Mouse (Mus musculus): Measurements from ENCODE around the gene Zfp944.
"Not testable (repeated sequence)": the region's sequence is repeated elsewhere in the genome, so short reads cannot be mapped to it uniquely, and the experiment has no call there.

Zfp944 gene

GRCm38 (mm10) chr17:22361101-22361781 is at the start of gene Zfp944, which contains the start of gene Zfp758:
TSS of gene Zfp944 (minus strand) at chr17:22361400.
TSS of gene Zfp758 (plus strand) at chr17:22361453.
- peak; percentile 72 for DNase-seq (ENCODE audit: low read depth, low spot score)

GRCm38 (mm10) chr17:22410756-22411155 is 49.6 kb upstream of the Zfp944 start:
- DNase-seq (ENCODE audit: low read depth, low spot score) = peak; percentile 72

- DNase-seq (ENCODE audit: low read depth, low spot score) = peak; percentile 72
Observed at GRCm38 (mm10) chr17:22363895-22364294, 2.7 kb upstream of the Zfp944 start.

GRCm38 (mm10) chr17:22360572-22360971 is 628 bp downstream of the Zfp944 start:
- peak; percentile 21 for DNase-seq (ENCODE audit: low read depth, low spot score)

GRCm38 (mm10) chr17:22352794-22353193 is 8.4 kb downstream of the Zfp944 start:
- DNase-seq (ENCODE audit: low read depth, low spot score) = peak; percentile 73

- DNase-seq (ENCODE audit: low read depth, low spot score) = not testable (repeated sequence)
Observed at GRCm38 (mm10) chr17:22315247-22315646, 46.0 kb downstream of the Zfp944 start.

- DNase-seq (ENCODE audit: low read depth, low spot score) = peak; percentile 95
Observed at GRCm38 (mm10) chr17:22314730-22315226, 46.4 kb downstream of the Zfp944 start, which contains the start of gene CT030661.1. TSS of gene CT030661.1 (minus strand) at chr17:22314837.

- not testable (repeated sequence) for DNase-seq (ENCODE audit: low read depth, low spot score)
Observed at GRCm38 (mm10) chr17:22314219-22314618, 47.0 kb downstream of the Zfp944 start.

Measured in ZHBTc4 (cell line).